In the genomic region with DNA sequence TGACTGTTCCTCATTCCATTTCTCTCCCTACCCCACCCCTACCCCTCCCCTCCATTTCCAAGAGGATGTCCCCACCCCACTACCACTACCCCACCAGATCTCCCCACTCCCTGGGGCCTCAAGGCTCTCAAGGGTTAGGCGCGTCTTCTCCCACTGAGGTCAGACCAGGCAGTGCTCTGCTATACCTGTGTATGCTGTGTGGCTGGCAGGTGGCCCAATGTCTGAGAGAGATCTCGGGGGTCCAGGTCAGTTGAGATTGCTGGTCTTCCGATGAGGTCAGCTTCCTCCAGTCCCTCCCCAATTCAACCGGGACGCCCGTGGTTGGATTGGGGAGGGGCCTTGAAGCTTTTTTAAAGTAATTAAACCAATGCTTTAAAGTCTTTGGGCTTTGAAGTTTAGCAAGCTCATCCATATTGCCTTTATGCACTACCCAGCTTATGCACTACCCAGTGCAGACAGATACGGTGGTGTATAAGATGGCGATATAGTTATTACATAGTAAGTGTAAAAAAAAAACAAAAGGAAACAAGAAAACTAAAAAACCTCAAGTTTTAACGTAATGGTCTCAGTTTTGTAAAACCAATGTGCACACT, we compare ENCODE assay signal across 9 mouse cellular contexts. TPM values are rescaled to one million over a fixed set of nuclear protein-coding genes. Genes with fewer than 3 reads are reported as not detected.
A peak's percentile ranks its signal among the peaks of the same experiment; 100 is the strongest.
DNase-seq lines count a peak whose midpoint lies in the region; ATAC-seq and TF ChIP-seq lines count a peak whose summit lies in the region.
"Had no signal": no experiment of that assay in that cellular context is flagged by ENCODE, and none has a peak within 500 bp of the region (broad histone marks: within the 10 kb centered on the region; RNA-seq: fewer than 3 reads in every experiment).

No protein-coding gene starts in this region.

- 69% methylated on average over 10 of the region's 10 CpGs for WGBS in heart, adult 2 months
- WGBS in hindbrain, embryonic 12.5 days: 80% methylated on average over 10 of the region's 10 CpGs
- WGBS in midbrain, embryonic 15.5 days: 71% methylated on average over 10 of the region's 10 CpGs

- no peak for TF ChIP-seq CTCF in heart, adult 2 months (IDR thresholded peaks at IDR 0.05)
- TF ChIP-seq CTCF in testis, adult 2 months (IDR thresholded peaks at IDR 0.05; ENCODE audit: control insufficient read depth, insufficient read depth, insufficient replicate concordance, low read depth, low read length): no peak

- H3K79me2 ChIP-seq in heart, adult 2 months (replicated peaks; ENCODE audit: control insufficient read depth, insufficient read depth, low read length): no peaks in the 10 kb centered on the region; the same call in 1 of the 2 replicates

- no peaks in the 10 kb centered on the region for H3K36me3 ChIP-seq in heart, adult 2 months (ENCODE audit: control insufficient read depth, insufficient read depth, low read length)
- H3K36me3 ChIP-seq in testis, adult 2 months (ENCODE audit: control insufficient read depth, insufficient read depth, low read length): no peaks in the 10 kb centered on the region
- H3K36me3 ChIP-seq in hindbrain, embryonic 12.5 days: peaks cover 4% of the 10 kb centered on the region
- no peaks in the 10 kb centered on the region for H3K36me3 ChIP-seq in midbrain, embryonic 15.5 days (replicated peaks)

- DNase-seq in heart, adult 2 months: no peak
- DNase-seq in heart, adult 18-20 months: no peak
- no peak for DNase-seq in testis, postnatal 14 days (ENCODE audit: low spot score)
- DNase-seq in layer of hippocampus, postnatal 10 days (ENCODE audit: low spot score in 2 of 2): no peak
- no peak for DNase-seq in T-cell, adult 2 months (ENCODE audit: low spot score)

- TF ChIP-seq EP300 in heart, adult 2 months (IDR thresholded peaks at IDR 0.05; ENCODE audit: insufficient read depth, low read depth, low read length): no peak

- H3K4me3 ChIP-seq in heart, adult 2 months: peak overlapping the region; percentile 77
- H3K4me3 ChIP-seq in testis, adult 2 months (ENCODE audit: control insufficient read depth, low read depth, low read length): peak overlapping the region; percentile 95
- peak overlapping the region; percentile 75 for H3K4me3 ChIP-seq in hindbrain, embryonic 12.5 days
- peak overlapping the region; percentile 92 for H3K4me3 ChIP-seq in midbrain, embryonic 15.5 days

- TF ChIP-seq POLR2A in heart, adult 2 months (IDR thresholded peaks at IDR 0.05; ENCODE audit: insufficient read depth, low read depth, low read length): no peak
- no peak for TF ChIP-seq POLR2A in testis, adult 2 months (IDR thresholded peaks at IDR 0.05; ENCODE audit: control insufficient read depth, low read depth, low read length)

- peak overlapping the region; percentile 73 for H3K27ac ChIP-seq in heart, adult 2 months
- no peak overlapping the region for H3K27ac ChIP-seq in testis, adult 2 months (ENCODE audit: control insufficient read depth, insufficient read depth, low read depth, low read length)
- H3K27ac ChIP-seq in hindbrain, embryonic 12.5 days: no peak overlapping the region; the same call in 1 of the 2 replicates
- peak overlapping the region; percentile 97 for H3K27ac ChIP-seq in midbrain, embryonic 15.5 days

- H3K9me3 ChIP-seq in hindbrain, embryonic 12.5 days (replicated peaks): no peaks in the 10 kb centered on the region
- H3K9me3 ChIP-seq in midbrain, embryonic 15.5 days: no peaks in the 10 kb centered on the region

- intact Hi-C loops in heart, adult 2 months (cut with DNase I): no loop called here

- H3K9ac ChIP-seq in heart, adult 2 months (ENCODE audit: low read depth, low read length): no peak overlapping the region
- H3K9ac ChIP-seq in hindbrain, embryonic 12.5 days: no peak overlapping the region
- peak overlapping the region; percentile 98; the same call in 1 of the 2 replicates for H3K9ac ChIP-seq in midbrain, embryonic 15.5 days

- H3K4me1 ChIP-seq in heart, adult 2 months (ENCODE audit: control insufficient read depth, insufficient read depth, low read length): peaks cover 3% of the 10 kb centered on the region; the same call in 1 of the 2 replicates
- H3K4me1 ChIP-seq in testis, adult 2 months (ENCODE audit: control insufficient read depth, insufficient read depth, low read length): peaks cover 9% of the 10 kb centered on the region
- H3K4me1 ChIP-seq in hindbrain, embryonic 12.5 days: peaks cover 7% of the 10 kb centered on the region; the same call in 1 of the 2 replicates
- H3K4me1 ChIP-seq in midbrain, embryonic 15.5 days: peaks cover 12% of the 10 kb centered on the region

- ATAC-seq in hindbrain, embryonic 12.5 days (ENCODE audit: low FRiP score): no peak; the same call in 1 of the 2 replicates
- peak; percentile 63 for ATAC-seq in midbrain, embryonic 15.5 days (replicated peaks)

- H3K4me2 ChIP-seq in hindbrain, embryonic 12.5 days (replicated peaks): peak overlapping the region; percentile 65
- H3K4me2 ChIP-seq in midbrain, embryonic 15.5 days: peak overlapping the region; percentile 54

- no peaks in the 10 kb centered on the region for H3K27me3 ChIP-seq in heart, adult 2 months (ENCODE audit: control insufficient read depth, insufficient read depth, low read length)
- no peaks in the 10 kb centered on the region for H3K27me3 ChIP-seq in testis, adult 2 months (ENCODE audit: control insufficient read depth, insufficient read depth, low read length)
- no peaks in the 10 kb centered on the region for H3K27me3 ChIP-seq in hindbrain, embryonic 12.5 days
- no peaks in the 10 kb centered on the region for H3K27me3 ChIP-seq in midbrain, embryonic 15.5 days (replicated peaks)

RNA-seq across cellular contexts. Expression of a gene that starts 0.5 kb away (rescaled TPM):
- 10 to 100 TPM; 13.6 TPM for total RNA-seq in heart, adult 2 months (2021)
- 10.4 and 14.3 TPM in 2 replicates for polyA plus RNA-seq in heart, adult 2 months (2012; rRNA removed)
- total RNA-seq in heart, adult 18-20 months (2021): 10 to 100 TPM; 13.4 to 15.5 TPM
- polyA plus RNA-seq in testis, adult 2 months (2012; rRNA removed): 11.7 and 11.9 TPM in 2 replicates
- 107 and 125 TPM in 2 replicates for polyA plus RNA-seq in hindbrain, embryonic 12.5 days (2016; fragmentation: Nextera tagmentation; extraction: Ambion mirVana)
- 172 and 183 TPM in 2 replicates for polyA plus RNA-seq in midbrain, embryonic 15.5 days (2015; fragmentation: Nextera tagmentation; extraction: Ambion mirVana)
- total RNA-seq in layer of hippocampus, postnatal 10 days (2021): 100 to 1,000 TPM; 123 to 127 TPM

RNA-seq across cellular contexts. Expression of a gene that starts 31.4 kb away (rescaled TPM):
- total RNA-seq in heart, adult 2 months (2021): 1 to 10 TPM; 5.7 TPM
- polyA plus RNA-seq in heart, adult 2 months (2012; rRNA removed): not detected in 2 replicates
- total RNA-seq in heart, adult 18-20 months (2021): 1 to 10 TPM; 4.2 to 4.4 TPM
- not detected in 2 replicates for polyA plus RNA-seq in testis, adult 2 months (2012; rRNA removed)
- 11.7 and 14.6 TPM in 2 replicates for polyA plus RNA-seq in hindbrain, embryonic 12.5 days (2016; fragmentation: Nextera tagmentation; extraction: Ambion mirVana)
- polyA plus RNA-seq in midbrain, embryonic 15.5 days (2015; fragmentation: Nextera tagmentation; extraction: Ambion mirVana): 9.1 and 9.4 TPM in 2 replicates
- 1 to 10 TPM in 1 of 2 experiments, not detected in 1; 6.5 TPM for total RNA-seq in layer of hippocampus, postnatal 10 days (2021)
- polyA plus RNA-seq: large intestine, adult 2 months had no signal

RNA-seq across cellular contexts. Expression of a gene that starts 39.6 kb away (rescaled TPM):
- total RNA-seq in heart, adult 2 months (2021): 10 to 100 TPM; 18.1 to 22.1 TPM
- polyA plus RNA-seq in heart, adult 2 months (2012; rRNA removed): 5.3 and 7.8 TPM in 2 replicates
- total RNA-seq in heart, adult 18-20 months (2021): 10 to 100 TPM; 19.8 to 22.3 TPM
- 4.7 and 6.5 TPM in 2 replicates for polyA plus RNA-seq in testis, adult 2 months (2012; rRNA removed)
- polyA plus RNA-seq in hindbrain, embryonic 12.5 days (2016; fragmentation: Nextera tagmentation; extraction: Ambion mirVana): 7.5 and 8.6 TPM in 2 replicates
- polyA plus RNA-seq in midbrain, embryonic 15.5 days (2015; fragmentation: Nextera tagmentation; extraction: Ambion mirVana): 7.4 and 7.5 TPM in 2 replicates
- 1 to 10 TPM; 7.0 to 7.7 TPM for total RNA-seq in layer of hippocampus, postnatal 10 days (2021)

RNA-seq across cellular contexts. Expression of a gene that starts 47.5 kb away (rescaled TPM):
- total RNA-seq in heart, adult 2 months (2021): 1 to 10 TPM; 3.0 to 3.1 TPM
- polyA plus RNA-seq in heart, adult 2 months (2012; rRNA removed): 1.6 and 2.7 TPM in 2 replicates
- total RNA-seq in heart, adult 18-20 months (2021): 1 to 10 TPM; 3.0 to 3.7 TPM
- polyA plus RNA-seq in testis, adult 2 months (2012; rRNA removed): 8.5 and 12.0 TPM in 2 replicates
- polyA plus RNA-seq in hindbrain, embryonic 12.5 days (2016; fragmentation: Nextera tagmentation; extraction: Ambion mirVana): 15.0 and 15.5 TPM in 2 replicates
- 3.2 and 4.2 TPM in 2 replicates for polyA plus RNA-seq in midbrain, embryonic 15.5 days (2015; fragmentation: Nextera tagmentation; extraction: Ambion mirVana)
- 1 to 10 TPM; 5.3 to 5.8 TPM for total RNA-seq in layer of hippocampus, postnatal 10 days (2021)

Comparison
In these comparisons a context has a peak if more than half of its experiments do, and no peak if none do; other contexts are left out.
1. H3K27ac ChIP-seq: peak in heart, adult 2 months (single experiment) and midbrain, embryonic 15.5 days (single experiment); none in testis, adult 2 months (single experiment) and hindbrain, embryonic 12.5 days (single experiment).
2. RNA of a gene that starts 31.4 kb away (polyA plus RNA-seq): 11.7 to 14.6 TPM in hindbrain, embryonic 12.5 days and 9.1 to 9.4 TPM in midbrain, embryonic 15.5 days; not detected in heart, adult 2 months and not detected in testis, adult 2 months; every median in the first group is over 10 times any median in the second.
3. Peak in every context shown above with its lines, with median percentiles within 50 percentile points of each other: H3K4me3 ChIP-seq.